Mouse (Mus musculus) cerebral cortex, adult 2 months (tissue): ENCODE results near the gene Col9a3.

Experiments
- WGBS: fragments of 180-500 bp; shearing (Covaris S2); methylation state at CpG from one replicate; pipeline ENCODE4 v1.1.7; 2018; 5-methylcytosine and 5-hydroxymethylcytosine counted together

Gene Col9a3

GRCm38 (mm10) chr2:180641576-180642554 is 44.3 kb downstream of the Col9a3 start:
- 3% methylated on average over 93 of the region's 112 CpGs for WGBS

GRCm38 (mm10) chr2:180642555-180643260 is 45.1 kb downstream of the Col9a3 start, which contains the start of gene Tcfl5:
Gene Tcfl5, minus strand, starts transcription at chr2:180642708.
- 11% methylated on average over 51 of the region's 56 CpGs for WGBS

- WGBS = 84% methylated on average over 7 of the region's 7 CpGs
Measured at GRCm38 (mm10) chr2:180654666-180655065, 57.1 kb downstream of the Col9a3 start.

DNA sequence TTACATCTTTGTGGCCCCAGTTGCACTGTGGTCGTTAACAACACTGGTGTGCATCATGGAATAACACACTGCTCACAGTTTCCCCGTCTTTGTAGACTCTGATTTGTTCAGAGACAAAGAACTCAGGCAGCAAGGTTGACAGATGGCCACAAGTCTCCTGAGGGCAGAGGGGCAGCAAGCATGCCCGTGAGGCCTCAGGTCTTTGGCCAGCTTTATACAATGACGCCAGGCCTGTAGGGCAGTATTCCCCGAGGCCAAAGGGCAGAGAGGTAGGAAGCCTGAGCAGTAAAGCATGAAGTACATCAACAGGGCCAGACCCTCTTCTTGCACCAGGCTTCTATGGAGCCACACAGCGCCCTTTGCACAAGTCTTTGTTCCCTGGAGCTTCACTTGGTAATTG is 57.6 kb downstream of the Col9a3 start:
- WGBS = 65% methylated on average over 6 of the region's 6 CpGs

DNA sequence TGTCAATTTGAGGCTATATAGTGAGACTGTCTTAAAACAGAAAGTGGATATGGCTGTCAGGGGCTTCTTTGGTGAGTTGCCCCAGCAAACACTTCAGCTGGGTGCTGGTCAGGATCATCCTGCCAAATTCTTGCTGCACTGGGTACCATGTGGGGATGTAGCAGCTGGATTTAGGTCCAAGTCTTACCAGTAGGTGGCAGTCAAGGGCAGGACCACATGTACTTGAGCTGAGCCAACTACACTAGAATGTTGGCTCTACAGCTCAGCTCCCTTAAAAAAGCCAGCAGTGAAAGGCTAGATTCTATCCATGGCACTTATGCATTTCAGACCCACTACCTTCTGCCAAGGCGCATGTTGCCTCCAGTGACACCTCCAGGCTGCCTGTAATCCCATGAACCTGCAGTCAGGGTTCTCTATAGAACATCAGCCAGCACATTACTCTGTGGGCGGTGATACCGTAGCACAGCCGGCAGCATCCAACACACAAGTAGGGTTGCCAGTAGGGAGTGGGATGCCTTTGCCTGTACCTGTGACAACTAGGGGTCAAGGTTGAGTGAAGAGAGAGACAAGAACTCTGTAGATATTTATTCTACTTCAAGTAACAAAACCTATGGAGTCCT is 59.9 kb downstream of the Col9a3 start:
- WGBS = 40% methylated on average over 4 of the region's 4 CpGs

DNA sequence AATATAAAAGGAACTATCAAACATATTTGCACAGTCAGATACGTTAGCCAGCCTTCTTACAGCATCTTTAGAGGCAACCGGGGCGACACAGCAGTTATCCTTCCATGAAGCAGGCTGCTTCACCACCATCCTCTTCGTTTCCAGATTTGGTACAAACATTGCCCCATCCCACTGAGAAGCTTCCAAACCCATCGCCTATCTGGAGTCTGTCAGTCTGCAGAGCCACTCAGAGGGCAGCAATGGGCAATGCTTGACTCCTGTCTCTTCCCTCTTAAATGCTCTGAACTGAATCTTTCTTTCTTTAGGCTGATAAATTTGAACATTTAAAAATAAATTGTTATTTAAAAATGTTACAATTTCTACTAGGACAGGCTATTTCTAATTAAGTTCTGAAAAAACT is 60.8 kb downstream of the Col9a3 start:
- 71% methylated on average over 5 of the region's 5 CpGs for WGBS

DNA sequence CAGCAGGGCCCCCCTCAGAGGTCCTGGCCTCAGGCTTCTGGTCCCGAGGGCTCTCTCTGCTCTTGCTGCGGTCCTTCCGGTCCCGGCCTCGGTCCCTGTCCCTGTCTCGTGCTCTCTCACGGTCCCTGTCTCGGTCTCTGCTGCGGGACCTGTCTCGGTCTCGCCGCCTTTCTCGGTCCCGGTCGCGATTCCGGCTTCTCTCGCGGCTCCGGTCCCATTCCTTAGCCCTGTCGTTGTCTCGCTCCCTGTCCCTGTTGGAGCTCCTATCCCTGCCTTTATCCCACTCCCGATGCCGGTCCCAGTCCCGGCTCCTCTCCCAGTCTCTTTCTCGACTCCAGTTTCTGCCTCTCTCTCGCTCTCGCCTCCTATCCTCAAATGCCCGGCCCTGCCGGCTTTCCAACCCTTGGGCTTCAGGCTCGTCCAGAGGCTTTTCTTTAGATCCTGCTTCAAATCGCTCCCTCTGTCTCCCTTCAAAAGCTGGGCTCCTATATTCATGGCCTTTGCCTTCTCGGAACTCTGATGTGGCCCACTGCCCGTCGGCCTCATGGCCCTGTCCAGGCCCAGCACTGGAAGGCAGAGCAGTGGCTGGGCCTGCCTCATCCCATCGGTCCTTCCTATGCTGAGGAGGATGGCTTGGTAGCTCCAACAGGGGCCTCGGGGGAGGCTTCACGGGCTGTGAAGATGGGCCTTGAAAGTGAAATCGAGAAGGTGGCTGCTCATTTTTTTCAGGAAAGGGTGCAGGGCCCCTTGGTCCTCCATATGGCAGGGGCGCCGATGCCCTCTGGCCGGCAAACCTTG is 62.0 kb downstream of the Col9a3 start:
- 42% methylated on average over 42 of the region's 42 CpGs for WGBS

DNA sequence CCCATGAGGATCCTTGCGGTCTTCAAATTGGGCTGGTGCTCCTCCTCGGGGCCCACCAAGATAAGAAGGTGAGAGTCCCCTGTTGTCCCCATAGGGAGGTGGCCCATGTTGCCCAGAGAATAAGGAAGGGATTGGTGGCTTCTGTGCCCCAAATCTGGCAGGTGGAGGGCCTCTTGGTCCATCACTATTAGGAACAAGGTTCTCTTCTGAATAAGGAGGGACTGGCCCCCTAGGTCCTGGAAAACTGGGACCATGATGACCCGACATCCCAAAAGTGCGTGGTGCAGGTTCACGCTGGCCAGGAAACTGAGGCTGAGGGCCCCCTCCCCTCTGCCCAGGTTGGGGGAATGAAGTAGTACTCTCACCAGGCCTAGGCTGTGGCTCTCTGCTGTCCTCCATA is 62.9 kb downstream of the Col9a3 start:
- 100% methylated on average over 5 of the region's 5 CpGs for WGBS

- WGBS = 88% methylated on average over 4 of the region's 4 CpGs
Measured at GRCm38 (mm10) chr2:180662008-180662407, 64.4 kb downstream of the Col9a3 start.
